Mouse (Mus musculus) forelimb bud, embryonic 11.5 days (tissue): ENCODE results near the gene Rnf6.
A peak's percentile ranks its signal among the peaks of the same experiment; 100 is the strongest.
"Not testable (repeated sequence)": the region's sequence is repeated elsewhere in the genome, so short reads cannot be mapped to it uniquely, and the experiment has no call there.

ENCODE experiments used
- DNase-seq: peaks from one replicate; pipeline ENCODE4 v3.0.0-alpha.2; 2012; ENCODE audit warnings: low read depth, low spot score

The Rnf6 gene

GRCm38 (mm10) chr5:146230864-146231654, 9.7 kb upstream of the Rnf6 start, which contains the start of gene Cdk8:
TSS of gene Cdk8 (plus strand) at chr5:146231230.
- peak; percentile 95 for DNase-seq

GRCm38 (mm10) chr5:146229869-146230650, 8.7 kb upstream of the Rnf6 start:
- no peak for DNase-seq

GRCm38 (mm10) chr5:146227496-146227895, 6.1 kb upstream of the Rnf6 start:
- DNase-seq = no peak

DNA sequence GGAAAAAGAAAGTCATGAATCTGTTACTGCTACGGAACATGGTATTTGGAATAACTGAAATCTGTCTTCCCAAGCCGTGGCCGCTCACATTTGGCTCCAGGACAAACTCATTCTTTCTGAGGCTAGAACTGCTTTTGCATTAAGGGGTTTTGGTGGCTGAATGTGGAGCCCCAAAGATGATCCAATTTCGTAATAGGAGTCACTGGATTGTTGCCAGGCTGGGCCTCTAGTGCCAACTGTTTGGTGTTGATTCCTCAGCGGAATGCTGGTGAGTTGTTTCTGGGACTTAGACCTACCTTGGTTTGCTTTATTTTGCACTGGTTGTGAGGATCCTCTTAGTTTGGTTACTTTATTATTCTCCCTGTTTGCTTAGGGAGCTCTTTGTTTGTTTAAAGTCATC, 2.4 kb upstream of the Rnf6 start:
- no peak for DNase-seq

DNA sequence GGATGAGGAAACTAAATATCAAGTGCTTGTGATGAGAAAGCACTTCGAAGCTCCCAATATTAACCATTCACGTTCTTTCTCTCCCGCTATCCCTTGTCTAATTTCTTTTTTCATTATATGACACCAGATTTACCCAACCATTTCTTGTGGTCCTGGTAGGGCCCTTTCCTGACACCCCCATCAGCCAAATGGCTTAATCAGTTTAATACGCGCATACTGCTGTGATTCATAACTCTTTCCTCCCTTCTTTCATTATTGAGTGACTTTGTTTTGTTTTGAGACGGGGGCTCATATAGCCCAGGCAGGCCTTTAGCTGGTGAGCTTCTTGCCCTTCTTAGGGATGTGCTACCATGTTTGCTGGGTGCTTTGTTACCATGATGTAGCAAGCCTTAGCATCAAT, 367 bp upstream of the Rnf6 start:
- no peak for DNase-seq

GRCm38 (mm10) chr5:146220501-146220878, 865 bp downstream of the Rnf6 start:
- DNase-seq = no peak

- no peak for DNase-seq
These were observed 15.8 kb downstream of the Rnf6 start for GRCm38 (mm10) chr5:146205537-146205936.

DNA sequence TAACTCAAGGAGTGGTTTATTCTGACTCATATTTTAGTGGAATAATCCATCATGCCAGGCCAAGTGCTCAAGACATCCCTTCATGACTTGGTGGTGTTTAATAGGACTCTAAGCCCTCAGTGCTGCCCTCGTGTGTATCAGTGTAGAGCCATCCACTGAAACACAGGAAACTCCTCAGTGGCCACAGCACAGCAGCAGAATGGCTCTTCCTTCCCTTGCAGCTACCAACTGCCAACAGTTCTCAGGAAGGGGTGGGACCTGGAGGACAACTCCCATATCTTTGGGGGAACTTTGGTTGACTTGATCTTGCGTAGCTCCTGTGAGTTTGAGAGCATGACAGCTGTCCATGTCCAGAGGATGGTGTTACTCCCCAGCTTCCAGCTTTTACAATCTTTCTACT, 17.4 kb downstream of the Rnf6 start:
- no peak for DNase-seq

GRCm38 (mm10) chr5:146200580-146200979, 20.8 kb downstream of the Rnf6 start:
- no peak for DNase-seq

DNA sequence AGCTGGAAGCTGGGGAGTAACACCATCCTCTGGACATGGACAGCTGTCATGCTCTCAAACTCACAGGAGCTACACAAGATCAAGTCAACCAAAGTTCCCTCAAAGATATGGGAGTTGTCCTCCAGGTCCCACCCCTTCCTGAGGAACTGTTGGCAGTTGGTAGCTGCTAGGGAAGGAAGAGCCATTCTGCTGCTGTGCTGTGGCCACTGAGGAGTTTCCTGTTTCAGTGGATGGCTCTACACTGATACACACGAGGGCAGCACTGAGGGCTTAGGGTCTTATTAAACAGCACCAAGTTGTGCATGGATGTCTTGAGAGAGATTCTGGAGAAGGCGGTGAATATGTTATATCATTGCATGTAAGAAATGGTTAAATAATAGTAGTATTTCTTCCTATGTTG, 21.8 kb downstream of the Rnf6 start:
- no peak for DNase-seq

DNA sequence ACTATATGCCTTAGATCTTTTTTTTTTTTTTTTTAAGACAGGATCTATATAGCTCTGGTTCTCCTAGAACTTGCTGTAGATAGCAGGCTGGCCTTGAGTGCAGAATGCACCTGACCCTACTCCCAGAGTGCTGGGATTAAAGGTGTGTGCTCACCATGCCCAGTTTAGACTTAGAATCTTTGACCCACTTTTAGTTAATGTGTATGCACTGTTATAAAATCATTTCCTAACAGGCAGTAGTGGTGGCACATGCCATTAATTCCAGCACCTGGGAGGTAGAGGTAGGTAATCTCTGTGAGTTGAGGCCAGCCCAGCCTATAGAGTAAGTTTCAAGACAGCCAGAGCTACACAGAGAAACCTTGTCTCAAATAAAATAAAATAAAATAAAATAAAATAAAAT, 22.3 kb downstream of the Rnf6 start:
- DNase-seq = no peak

- DNase-seq = no peak
These were observed 28.0 kb downstream of the Rnf6 start for GRCm38 (mm10) chr5:146193360-146193759.

DNA sequence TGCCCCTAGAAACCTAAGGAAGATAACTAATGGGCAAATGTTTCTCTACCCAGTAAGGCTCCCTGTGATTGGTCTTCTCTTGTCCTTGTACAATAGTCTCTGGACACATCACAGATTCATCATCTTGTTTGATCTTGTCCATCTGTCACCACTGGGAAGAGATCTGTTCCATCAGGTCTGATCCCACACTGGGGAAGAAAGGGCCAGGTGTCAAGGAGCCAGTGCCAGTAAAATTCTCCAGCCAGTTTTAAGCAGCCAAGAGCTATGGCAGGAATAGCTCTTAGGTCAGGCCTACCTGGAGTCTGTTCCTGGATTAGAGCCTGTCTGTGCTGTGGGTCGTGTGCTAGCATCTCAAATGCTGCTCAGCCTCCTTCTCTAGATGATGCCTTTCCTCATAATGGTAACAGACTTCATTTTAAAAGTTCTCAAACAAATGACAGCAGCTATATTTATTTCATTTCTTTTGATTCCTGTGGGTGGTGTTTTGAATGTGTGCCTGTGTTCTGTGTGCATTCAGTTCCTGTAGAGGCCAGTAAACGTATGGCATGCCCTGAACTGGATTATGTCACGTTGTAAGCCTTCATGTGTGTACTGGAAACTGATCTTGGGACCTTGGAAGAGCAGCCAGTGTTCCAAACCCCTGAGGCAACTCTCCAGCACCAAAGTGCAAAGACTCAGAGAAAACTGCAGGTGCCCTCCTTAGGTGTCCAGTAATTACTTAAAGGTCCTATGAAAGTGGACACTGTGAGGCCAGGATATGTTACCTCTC, 30.7 kb downstream of the Rnf6 start:
- no peak for DNase-seq

GRCm38 (mm10) chr5:146190093-146190492, 31.3 kb downstream of the Rnf6 start:
- no peak for DNase-seq

DNA sequence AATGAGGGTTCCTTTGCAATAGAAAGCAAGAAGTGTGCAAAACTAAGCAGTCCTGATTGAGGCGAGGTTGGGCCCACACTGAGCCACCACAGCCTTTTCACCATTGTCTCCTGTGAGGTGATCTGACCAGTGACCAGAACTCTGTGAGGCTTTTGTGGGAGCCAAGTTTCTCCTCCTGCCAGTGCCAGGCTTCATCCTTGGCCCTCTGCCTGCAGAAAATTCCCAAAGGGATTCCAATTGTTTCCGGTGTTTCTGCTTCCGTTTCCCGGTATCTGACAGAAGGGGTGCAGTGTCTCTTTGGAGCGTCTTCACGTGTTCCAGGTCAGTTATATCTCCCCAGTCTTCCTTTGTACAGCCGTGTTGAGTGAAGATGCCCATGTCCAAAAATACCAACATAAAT, 32.6 kb downstream of the Rnf6 start:
- no peak for DNase-seq

GRCm38 (mm10) chr5:146188144-146188543, 33.2 kb downstream of the Rnf6 start:
- no peak for DNase-seq

- not testable (repeated sequence) for DNase-seq
These were observed 33.9 kb downstream of the Rnf6 start for GRCm38 (mm10) chr5:146187441-146187840.

GRCm38 (mm10) chr5:146185204-146185603, 36.2 kb downstream of the Rnf6 start, which contains the start of gene 1700001J03Rik:
TSS of gene 1700001J03Rik (minus strand) at chr5:146185304.
- not testable (repeated sequence) for DNase-seq

GRCm38 (mm10) chr5:146172744-146173143, 48.6 kb downstream of the Rnf6 start:
- not testable (repeated sequence) for DNase-seq

DNA sequence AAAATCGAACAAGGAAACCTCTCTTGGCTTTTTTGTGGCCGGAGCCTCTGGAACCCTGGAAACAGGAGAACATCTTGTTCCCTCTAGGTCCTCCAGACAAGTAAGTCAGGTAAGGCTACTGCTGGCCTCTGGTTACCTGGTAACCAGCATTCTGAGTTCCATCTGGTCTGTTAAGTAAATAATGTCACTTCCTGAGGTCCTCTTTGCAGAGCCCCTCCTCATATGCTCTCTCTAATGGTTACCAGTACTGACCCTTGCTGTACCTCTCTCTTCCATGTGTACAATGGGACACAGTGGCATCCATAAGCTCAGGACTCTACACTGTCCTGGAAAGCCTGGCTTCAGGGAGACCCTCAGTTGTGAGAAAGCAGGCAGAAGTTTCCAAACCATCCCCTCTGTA, 50.7 kb downstream of the Rnf6 start, which contains the start of gene Gm6309:
Gene Gm6309 (minus strand): TSS at position 101 of the 400 bp plus-strand sequence.
- DNase-seq = not testable (repeated sequence)

GRCm38 (mm10) chr5:146160439-146160838, 60.9 kb downstream of the Rnf6 start, which contains the start of gene Gm5565:
TSS of gene Gm5565 (minus strand) at chr5:146160539.
- not testable (repeated sequence) for DNase-seq
